Mouse (Mus musculus): ENCODE measurements around the gene Pnma3.

DNA sequence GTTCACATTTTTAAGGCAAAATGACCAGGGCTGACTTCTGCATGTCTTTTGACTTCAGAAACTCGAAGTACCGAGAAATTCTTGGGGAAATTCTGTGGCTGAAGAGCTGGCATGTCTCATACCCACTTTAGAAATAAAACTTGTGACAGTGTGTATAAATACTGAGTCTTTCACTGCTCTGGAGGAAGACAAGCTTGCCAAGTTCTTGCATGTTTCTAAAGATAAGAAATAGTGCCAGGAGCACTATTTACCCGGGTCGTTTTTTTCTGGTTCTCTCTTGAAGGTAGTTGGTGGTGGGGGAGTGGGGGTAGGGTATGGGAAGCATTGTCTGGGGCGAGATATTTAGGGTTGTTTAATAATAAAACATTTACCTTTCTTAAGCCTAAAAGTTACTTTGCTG lies 2.3 kb upstream of the Pnma3 start:
- no peak for TF ChIP-seq GATA1 (IDR thresholded peaks at IDR 0.05; ENCODE audit: borderline replicate concordance, low read length)
- no peak for TF ChIP-seq FLI1 (IDR thresholded peaks at IDR 0.05; ENCODE audit: low read length)
